Mouse (Mus musculus) liver, adult 2 months (tissue): ENCODE results near the gene B3gnt2.

Experiments used
- CTCF ChIP-seq: fragments of 200-500 bp; IDR thresholded peaks from 2 replicates; pipeline ENCODE4 v1.5.1; 2011; ENCODE audit warnings: low read depth, low read length, control low read depth
- POLR2A ChIP-seq: fragments of 200-500 bp; IDR thresholded peaks from 2 replicates; pipeline ENCODE4 v1.6.1; 2011; ENCODE audit warnings: low read length, control low read depth; ENCODE audit not compliant: insufficient read depth; ENCODE audit errors: extremely low read depth

GRCm38 (mm10) chr11:22850077-22850476 is 10.7 kb downstream of the B3gnt2 start:
- TF ChIP-seq POLR2A (no peak), CTCF (0 out of 2 replicates have a peak, but pooled peaks have one; percentile 18)
